Mouse (Mus musculus): Measurements from ENCODE around the gene Prodh2. TPM values are rescaled to one million over a fixed set of nuclear protein-coding genes. Genes with fewer than 3 reads are reported as not detected.
A peak's percentile ranks its signal among the peaks of the same experiment; 100 is the strongest.
"Not testable (repeated sequence)": the region's sequence is repeated elsewhere in the genome, so short reads cannot be mapped to it uniquely, and the experiment has no call there.

The Prodh2 gene
- polyA plus RNA-seq, 1 experiment = 0.05 TPM

DNA sequence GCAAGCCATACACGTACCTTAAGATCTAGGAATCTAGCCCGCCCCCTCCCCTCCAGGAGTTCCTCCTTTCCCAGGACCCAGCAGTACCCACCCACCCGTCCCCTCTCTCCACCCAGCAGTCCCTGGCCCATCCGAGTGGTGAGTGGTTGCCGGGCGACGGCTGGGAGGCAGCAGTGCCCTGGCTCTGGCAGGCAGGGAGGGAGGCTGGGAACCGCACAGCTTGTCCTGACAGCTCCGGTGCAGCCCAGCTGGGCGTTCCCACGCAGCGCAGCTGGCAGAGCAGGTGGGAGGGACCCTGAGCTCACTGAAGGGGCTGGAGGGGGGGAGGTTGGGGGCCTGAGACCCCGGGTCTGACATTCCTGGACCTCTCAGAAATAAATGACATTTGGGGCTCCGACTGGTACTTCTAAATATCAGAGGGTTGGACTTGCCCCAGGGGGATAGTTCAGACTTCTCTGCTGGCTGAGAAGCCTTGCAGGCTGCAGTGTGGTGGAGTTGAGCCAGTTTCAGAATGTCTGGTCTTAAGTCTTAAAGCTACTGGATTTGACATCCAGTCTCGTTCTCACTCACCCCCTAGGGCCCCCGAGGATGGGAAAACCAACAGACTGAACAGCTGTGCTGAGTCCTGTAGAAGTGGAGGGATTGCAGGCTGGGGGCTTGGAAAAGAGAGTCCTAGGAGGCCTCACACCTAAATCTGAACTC, 35.6 kb upstream of the Prodh2 start, which contains the start of the genes Kirrel2 and Nphs1:
TSS of gene Kirrel2 (minus strand) at position 62 of the 702 bp plus-strand sequence.
TSS of gene Nphs1 (plus strand) at position 687 of the 702 bp plus-strand sequence.
- peak; percentile 79 for DNase-seq (ENCODE audit: low read depth)
- TF ChIP-seq CTCF (IDR thresholded peaks at IDR 0.05; ENCODE audit: borderline replicate concordance, extremely low read depth, insufficient read depth, insufficient read length) (no peak), POLR2A (IDR thresholded peaks at IDR 0.05; ENCODE audit: borderline replicate concordance, extremely low read depth, insufficient read depth, insufficient read length, poor library complexity, severe bottlenecking) (no peak)

GRCm38 (mm10) chr7:30459484-30459883, 33.9 kb upstream of the Prodh2 start:
- TF ChIP-seq POLR2A (IDR thresholded peaks at IDR 0.05; ENCODE audit: borderline replicate concordance, extremely low read depth, insufficient read depth, insufficient read length, poor library complexity, severe bottlenecking) (no peak), CTCF (IDR thresholded peaks at IDR 0.05; ENCODE audit: borderline replicate concordance, extremely low read depth, insufficient read depth, insufficient read length) (no peak)

GRCm38 (mm10) chr7:30463568-30463967, 29.9 kb upstream of the Prodh2 start:
- TF ChIP-seq POLR2A (IDR thresholded peaks at IDR 0.05; ENCODE audit: borderline replicate concordance, extremely low read depth, insufficient read depth, insufficient read length, poor library complexity, severe bottlenecking) (no peak), CTCF (IDR thresholded peaks at IDR 0.05; ENCODE audit: borderline replicate concordance, extremely low read depth, insufficient read depth, insufficient read length) (no peak)

More at GRCm38 (mm10) chr7:30459484-30459883, 33.9 kb upstream of the Prodh2 start:
- DNase-seq (ENCODE audit: low read depth) = no peak

DNA sequence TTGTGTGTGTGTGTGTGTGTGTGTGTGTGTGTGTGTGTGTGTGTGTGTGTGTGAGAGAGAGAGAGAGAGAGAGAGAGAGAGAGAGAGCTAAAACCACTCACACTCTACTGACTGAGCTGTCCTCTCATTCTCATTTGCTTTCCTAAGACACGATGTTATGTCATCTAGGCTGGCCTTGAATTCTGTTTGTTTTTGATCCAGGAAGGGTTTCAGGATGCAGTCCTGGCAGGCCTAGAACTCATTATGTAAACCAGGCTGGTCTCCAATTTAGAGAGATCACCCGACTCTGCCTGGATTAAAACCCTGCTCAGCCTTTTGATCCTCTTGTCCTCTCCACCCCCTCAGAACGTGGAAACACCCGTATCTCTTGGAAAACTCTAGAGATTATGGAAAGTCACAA, 29.4 kb upstream of the Prodh2 start:
- TF ChIP-seq POLR2A (IDR thresholded peaks at IDR 0.05; ENCODE audit: borderline replicate concordance, extremely low read depth, insufficient read depth, insufficient read length, poor library complexity, severe bottlenecking) (no peak), CTCF (IDR thresholded peaks at IDR 0.05; ENCODE audit: borderline replicate concordance, extremely low read depth, insufficient read depth, insufficient read length) (no peak)
- no peak for DNase-seq (ENCODE audit: low read depth)

More at GRCm38 (mm10) chr7:30463568-30463967, 29.9 kb upstream of the Prodh2 start:
- no peak for DNase-seq (ENCODE audit: low read depth)

DNA sequence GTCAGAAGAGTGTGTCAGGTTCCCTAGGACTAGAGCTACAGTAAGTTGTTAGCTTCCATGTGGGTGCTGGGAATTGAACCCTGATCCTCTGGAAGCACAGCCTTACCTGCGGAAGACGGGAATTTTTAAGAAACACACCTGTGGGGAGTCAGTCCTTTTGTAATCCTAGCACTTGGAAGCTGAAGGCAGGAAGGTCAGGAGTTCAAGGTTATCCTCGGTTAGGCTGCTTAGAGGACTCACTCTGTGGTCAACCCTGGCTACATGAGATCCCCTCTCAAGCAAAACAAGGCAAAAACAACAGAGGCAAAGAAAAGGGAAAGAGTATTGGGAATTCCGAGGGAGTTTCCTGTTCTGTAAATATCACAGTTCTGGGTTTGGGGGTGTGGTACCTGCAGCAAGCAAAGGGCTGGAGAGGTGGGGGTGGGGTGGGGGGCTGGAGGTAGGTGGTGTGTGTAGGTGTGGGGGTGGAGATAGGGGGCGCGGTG, 28.6 kb upstream of the Prodh2 start:
- DNase-seq (ENCODE audit: low read depth) = no peak
- TF ChIP-seq POLR2A (IDR thresholded peaks at IDR 0.05; ENCODE audit: borderline replicate concordance, extremely low read depth, insufficient read depth, insufficient read length, poor library complexity, severe bottlenecking) (no peak), CTCF (IDR thresholded peaks at IDR 0.05; ENCODE audit: borderline replicate concordance, extremely low read depth, insufficient read depth, insufficient read length) (no peak)

DNA sequence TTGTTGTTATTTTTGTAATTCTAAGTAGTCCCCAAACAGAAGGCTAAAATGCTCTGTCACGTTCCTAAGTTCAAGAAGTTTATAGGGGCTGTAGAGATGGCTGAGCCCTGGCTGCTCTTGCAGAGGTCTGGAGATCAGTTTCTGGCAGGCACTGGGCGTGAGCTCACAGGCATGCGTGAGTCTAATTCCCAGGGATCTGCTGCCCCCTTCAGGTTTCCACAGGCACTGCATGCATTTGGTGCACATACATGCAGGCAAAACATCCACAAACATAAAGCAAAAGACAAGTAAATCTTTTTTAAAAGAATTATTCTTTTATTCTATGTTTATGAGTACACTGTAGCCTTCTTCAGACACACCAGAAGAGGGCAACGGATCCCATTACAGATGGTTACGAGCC, 21.0 kb upstream of the Prodh2 start:
- peak; percentile 51 for DNase-seq (ENCODE audit: low read depth)
- TF ChIP-seq CTCF (IDR thresholded peaks at IDR 0.05; ENCODE audit: borderline replicate concordance, extremely low read depth, insufficient read depth, insufficient read length) (peak; percentile 65), POLR2A (IDR thresholded peaks at IDR 0.05; ENCODE audit: borderline replicate concordance, extremely low read depth, insufficient read depth, insufficient read length, poor library complexity, severe bottlenecking) (no peak)

GRCm38 (mm10) chr7:30474999-30475398, 18.4 kb upstream of the Prodh2 start:
- DNase-seq (ENCODE audit: low read depth) = no peak
- TF ChIP-seq CTCF (IDR thresholded peaks at IDR 0.05; ENCODE audit: borderline replicate concordance, extremely low read depth, insufficient read depth, insufficient read length) (no peak), POLR2A (IDR thresholded peaks at IDR 0.05; ENCODE audit: borderline replicate concordance, extremely low read depth, insufficient read depth, insufficient read length, poor library complexity, severe bottlenecking) (no peak)

DNA sequence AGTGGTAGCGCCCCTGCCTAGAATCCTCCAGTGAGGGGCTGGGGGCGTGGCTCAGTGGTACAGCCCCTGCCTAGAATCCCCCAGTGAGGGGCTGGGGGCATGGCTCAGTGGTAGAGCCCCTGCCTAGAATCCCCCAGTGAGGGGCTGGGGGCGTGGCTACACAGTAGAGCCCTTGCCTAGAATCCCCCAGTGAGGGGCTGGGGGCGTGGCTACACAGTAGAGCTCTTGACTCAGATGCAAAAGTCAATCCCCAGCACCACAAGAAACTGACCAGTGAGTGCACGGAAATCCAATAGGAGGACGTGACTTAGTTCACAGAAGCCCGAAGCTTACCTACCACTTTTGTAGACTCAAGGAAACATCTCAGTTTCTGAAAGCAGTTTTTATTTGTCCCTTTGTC, 17.3 kb upstream of the Prodh2 start:
- not testable (repeated sequence) for DNase-seq (ENCODE audit: low read depth)

GRCm38 (mm10) chr7:30477415-30478381, 15.7 kb upstream of the Prodh2 start:
- DNase-seq (ENCODE audit: low read depth) = peak; percentile 85
- TF ChIP-seq POLR2A (IDR thresholded peaks at IDR 0.05; ENCODE audit: borderline replicate concordance, extremely low read depth, insufficient read depth, insufficient read length, poor library complexity, severe bottlenecking) = no peak
- no peak for TF ChIP-seq CTCF (IDR thresholded peaks at IDR 0.05; ENCODE audit: borderline replicate concordance, extremely low read depth, insufficient read depth, insufficient read length)

- DNase-seq (ENCODE audit: low read depth) = no peak
- no peak for TF ChIP-seq CTCF (IDR thresholded peaks at IDR 0.05; ENCODE audit: borderline replicate concordance, extremely low read depth, insufficient read depth, insufficient read length)
- TF ChIP-seq POLR2A (IDR thresholded peaks at IDR 0.05; ENCODE audit: borderline replicate concordance, extremely low read depth, insufficient read depth, insufficient read length, poor library complexity, severe bottlenecking) = no peak
These were observed 9.2 kb upstream of the Prodh2 start for GRCm38 (mm10) chr7:30484250-30484649.

GRCm38 (mm10) chr7:30490251-30490956, 3.0 kb upstream of the Prodh2 start:
- TF ChIP-seq CTCF (IDR thresholded peaks at IDR 0.05; ENCODE audit: borderline replicate concordance, extremely low read depth, insufficient read depth, insufficient read length) = peak; percentile 72; the same call in 1 of the 2 replicates
- no peak for TF ChIP-seq POLR2A (IDR thresholded peaks at IDR 0.05; ENCODE audit: borderline replicate concordance, extremely low read depth, insufficient read depth, insufficient read length, poor library complexity, severe bottlenecking)
- DNase-seq (ENCODE audit: low read depth) = peak; percentile 57

Measured in brain, embryonic 14.5 days (tissue).